8 mouse cellular contexts compared by ENCODE assay signal in the genomic region with DNA sequence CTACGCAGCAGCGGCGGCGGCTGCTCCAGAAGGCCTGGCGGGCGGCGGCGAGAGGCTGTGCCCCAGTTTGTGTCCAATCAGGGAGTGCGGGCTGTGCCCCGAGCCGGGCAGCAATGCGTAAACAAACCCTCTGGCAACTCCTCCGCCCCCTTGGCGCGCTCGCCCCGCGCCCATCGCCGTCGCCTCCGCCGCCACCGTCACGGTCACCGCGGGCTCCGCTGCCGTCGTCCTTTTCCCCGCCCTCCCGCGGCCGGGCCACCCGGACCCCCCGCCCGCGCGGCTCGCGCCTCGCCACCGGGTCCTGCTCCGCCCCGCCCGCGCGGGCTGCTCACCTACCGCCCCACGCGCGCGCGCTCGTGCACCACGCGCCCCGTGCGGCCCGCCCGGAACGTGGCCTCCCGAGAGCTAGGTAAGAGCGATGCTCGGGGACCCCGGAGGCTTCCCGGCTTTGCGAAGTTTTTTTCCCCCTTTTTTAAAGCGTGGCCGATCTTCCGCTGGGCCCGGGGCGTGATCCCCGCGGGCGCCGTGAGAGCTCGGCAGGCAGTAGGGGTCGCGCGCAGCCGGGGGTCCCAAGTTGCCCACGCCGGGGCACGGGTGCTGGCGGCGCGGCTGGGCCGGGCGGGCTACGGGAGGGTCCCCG. TPM values are rescaled to one million over a fixed set of nuclear protein-coding genes. Genes with fewer than 3 reads are reported as not detected.
A peak's percentile ranks its signal among the peaks of the same experiment; 100 is the strongest.
DNase-seq lines count a peak whose midpoint lies in the region; ATAC-seq and TF ChIP-seq lines count a peak whose summit lies in the region.

A gene (plus strand): TSS at position 149 of the 640 bp plus-strand sequence.

- H3K27ac ChIP-seq in CH12.LX (ENCODE audit: insufficient read depth, low read depth) = 0 out of 2 replicates have a peak within 1 kb of the TSS, but pooled peaks have one; percentile 6
- no peak within 1 kb of the TSS; the same call in 1 of the 2 replicates for H3K27ac ChIP-seq in forebrain, postnatal 0 days (ENCODE audit: low read depth, low read length)
- H3K27ac ChIP-seq in lung, embryonic 14.5 days (ENCODE audit: low read depth) = no peak within 1 kb of the TSS
- no peak within 1 kb of the TSS for H3K27ac ChIP-seq in neural tube, embryonic 15.5 days (replicated peaks)

- no peaks in the 10 kb centered on the region for H3K36me3 ChIP-seq in CH12.LX (replicated peaks in 1 of 2; ENCODE audit: control insufficient read depth in 1 of 2, insufficient read depth in 1 of 2, low read length in 1 of 2)
- H3K36me3 ChIP-seq in forebrain, postnatal 0 days (ENCODE audit: insufficient read depth) = no peaks in the 10 kb centered on the region
- H3K36me3 ChIP-seq in lung, embryonic 14.5 days (ENCODE audit: insufficient read depth) = no peaks in the 10 kb centered on the region
- H3K36me3 ChIP-seq in neural tube, embryonic 15.5 days = no peaks in the 10 kb centered on the region

- H3K27me3 ChIP-seq in CH12.LX (replicated peaks) = peaks cover 21% of the 10 kb centered on the region
- H3K27me3 ChIP-seq in forebrain, postnatal 0 days (ENCODE audit: insufficient read depth, low read length) = 0 out of 2 replicates have a peak, but pooled peaks cover 3% of the 10 kb centered on the region
- peaks cover 47% of the 10 kb centered on the region for H3K27me3 ChIP-seq in lung, embryonic 14.5 days (ENCODE audit: insufficient read depth, low read length)
- H3K27me3 ChIP-seq in neural tube, embryonic 15.5 days (replicated peaks) = peaks cover 45% of the 10 kb centered on the region

- H3K4me1 ChIP-seq in CH12.LX (ENCODE audit: control insufficient read depth in 1 of 2, insufficient read depth in 2 of 2) = peaks cover 2 to 3% of the 10 kb centered on the region in 2 experiments; a peak in 2 of 4 replicates
- H3K4me1 ChIP-seq in forebrain, postnatal 0 days (ENCODE audit: insufficient read depth) = no peaks in the 10 kb centered on the region
- no peaks in the 10 kb centered on the region for H3K4me1 ChIP-seq in lung, embryonic 14.5 days (ENCODE audit: insufficient read depth)
- peaks cover 5% of the 10 kb centered on the region; the same call in 1 of the 2 replicates for H3K4me1 ChIP-seq in neural tube, embryonic 15.5 days

- peak; percentile 80 for ATAC-seq in forebrain, postnatal 0 days
- peak; percentile 79 for ATAC-seq in lung, embryonic 14.5 days (ENCODE audit: insufficient read depth)
- ATAC-seq in neural tube, embryonic 15.5 days (ENCODE audit: low FRiP score) = peak; percentile 83

- WGBS in forebrain, postnatal 0 days = 1% methylated on average over 78 of the region's 92 CpGs
- WGBS in lung, embryonic 14.5 days = under 1% methylated on average over 87 of the region's 92 CpGs
- under 1% methylated on average over 72 of the region's 92 CpGs for WGBS in neural tube, embryonic 15.5 days

- peak; percentile 17; the same call in 1 of the 2 replicates for TF ChIP-seq POLR2A in CH12.LX (IDR thresholded peaks at IDR 0.05; ENCODE audit: low read depth, low read length)

- no peak for DNase-seq in CH12.LX (ENCODE audit: extremely low read depth)
- DNase-seq in cerebellum, adult 18-20 months = peak; percentile 82 to 89
- DNase-seq in forebrain, postnatal 0 days = peak; percentile 50
- peak; percentile 80 for DNase-seq in heart, postnatal 4 days
- peak; percentile 71 to 72 for DNase-seq in layer of hippocampus, adult 8-10 months (ENCODE audit: low spot score in 2 of 2)
- peak; percentile 75 for DNase-seq in lung, embryonic 14.5 days
- peak; percentile 58 for DNase-seq in testis, postnatal 10 days (ENCODE audit: low spot score)

- TF ChIP-seq RAD21 in CH12.LX (IDR thresholded peaks at IDR 0.05; ENCODE audit: low read depth, low read length) = no peak

- 0 out of 2 replicates have a peak, but pooled peaks cover 3% of the 10 kb centered on the region for H3K79me2 ChIP-seq in CH12.LX (replicated peaks; ENCODE audit: control insufficient read depth, extremely low read depth, insufficient read depth, poor library complexity, severe bottlenecking)

- no peaks in the 10 kb centered on the region for H3K9me3 ChIP-seq in CH12.LX (replicated peaks; ENCODE audit: low read length)
- H3K9me3 ChIP-seq in forebrain, postnatal 0 days (ENCODE audit: low read length) = no peaks in the 10 kb centered on the region
- H3K9me3 ChIP-seq in lung, embryonic 14.5 days (ENCODE audit: low read depth, low read length) = no peaks in the 10 kb centered on the region
- no peaks in the 10 kb centered on the region for H3K9me3 ChIP-seq in neural tube, embryonic 15.5 days (replicated peaks)

- in situ Hi-C loops in CH12.LX (cut with MboI; ENCODE audit: low pct_ligation_motif_present, low pct_unique_long_range_greater_than_20kb, low sequenced_read_pairs) = no loop called here

- H3K4me3 ChIP-seq in CH12.LX (replicated peaks in 1 of 3; ENCODE audit: low read depth in 2 of 3, low read length in 2 of 3, poor library complexity in 1 of 3) = peak within 1 kb of the TSS; percentile 34 to 67 (median 66)
- H3K4me3 ChIP-seq in forebrain, postnatal 0 days (ENCODE audit: low read depth, low read length) = peak within 1 kb of the TSS; percentile 82
- peak within 1 kb of the TSS; percentile 68 for H3K4me3 ChIP-seq in lung, embryonic 14.5 days (ENCODE audit: low read depth, low read length)
- H3K4me3 ChIP-seq in neural tube, embryonic 15.5 days (replicated peaks) = peak within 1 kb of the TSS; percentile 81

- dilution Hi-C loops in CH12.LX (cut with MboI; ENCODE audit: extremely low pct_ligation_motif_present, extremely low pct_unique_long_range_greater_than_20kb, low sequenced_read_pairs) = no loop called here

- no peak for TF ChIP-seq EP300 in CH12.LX (IDR thresholded peaks at IDR 0.05; ENCODE audit: low read length)

- peak within 1 kb of the TSS; percentile 70 for H3K4me2 ChIP-seq in CH12.LX (ENCODE audit: insufficient read depth, low read depth, poor library complexity, severe bottlenecking)
- peak within 1 kb of the TSS; percentile 93 for H3K4me2 ChIP-seq in forebrain, postnatal 0 days (ENCODE audit: low read depth)
- peak within 1 kb of the TSS; percentile 98 for H3K4me2 ChIP-seq in lung, embryonic 14.5 days
- H3K4me2 ChIP-seq in neural tube, embryonic 15.5 days = peak within 1 kb of the TSS; percentile 99

- H3K9ac ChIP-seq in CH12.LX (ENCODE audit: insufficient read depth, low read depth) = peak within 1 kb of the TSS; percentile 70
- H3K9ac ChIP-seq in forebrain, postnatal 0 days = peak within 1 kb of the TSS; percentile 52
- peak within 1 kb of the TSS; percentile 61 for H3K9ac ChIP-seq in lung, embryonic 14.5 days
- H3K9ac ChIP-seq in neural tube, embryonic 15.5 days (replicated peaks) = peak within 1 kb of the TSS; percentile 55

- TF ChIP-seq CTCF in CH12.LX (conservative IDR thresholded peaks at IDR 0.05 in 1 of 2, IDR thresholded peaks at IDR 0.05 in 1 of 2; ENCODE audit: low read depth in 2 of 2, low read length in 2 of 2) = no peak
- TF ChIP-seq CTCF in forebrain, postnatal 0 days (IDR thresholded peaks at IDR 0.05; ENCODE audit: low read depth) = no peak
- TF ChIP-seq CTCF in lung, embryonic 14.5 days (IDR thresholded peaks at IDR 0.05; ENCODE audit: low read depth) = no peak

TF ChIP-seq in CH12.LX, 34 proteins besides CTCF, POLR2A, EP300 and RAD21:
- TF ChIP-seq KAT2A (IDR thresholded peaks at IDR 0.05; ENCODE audit: insufficient replicate concordance, low read length) = no peak
- TF ChIP-seq MXI1 (IDR thresholded peaks at IDR 0.05; ENCODE audit: low read depth, low read length) = peak; percentile 44; the same call in 1 of the 2 replicates
- TF ChIP-seq MAX (IDR thresholded peaks at IDR 0.05; ENCODE audit: low read length) = no peak
- TF ChIP-seq UBTF (IDR thresholded peaks at IDR 0.05; ENCODE audit: low read depth, low read length) = no peak; the same call in 1 of the 2 replicates
- TF ChIP-seq MAZ (IDR thresholded peaks at IDR 0.05; ENCODE audit: low read depth, low read length) = 0 out of 2 replicates have a peak, but pooled peaks have one; percentile 3
- no peak for TF ChIP-seq NRF1 (IDR thresholded peaks at IDR 0.05; ENCODE audit: low read depth, low read length)
- no peak; the same call in 1 of the 2 replicates for TF ChIP-seq BHLHE40 (IDR thresholded peaks at IDR 0.05; ENCODE audit: low read depth, low read length)

RNA-seq across cellular contexts. Expression of the gene that starts here (rescaled TPM):
- total RNA-seq in CH12.LX (2012; rRNA removed) (17.0 and 20.6 TPM in 2 replicates), CH12.LX (2014; rRNA removed) (25.7 and 28.9 TPM in 2 replicates)
- polyA plus RNA-seq in CH12.LX (2012; ENCODE audit: insufficient read length, low read depth) = 17.0 and 17.4 TPM in 2 replicates
- total RNA-seq in forebrain, postnatal 0 days (2014; rRNA removed) = 3.1 and 5.1 TPM in 2 replicates
- 5.1 and 7.4 TPM in 2 replicates for polyA plus RNA-seq in forebrain, postnatal 0 days (2015; fragmentation: Nextera tagmentation; extraction: Ambion mirVana)
- 10 to 100 TPM; 60.2 to 62.1 TPM for total RNA-seq in heart, postnatal 4 days (2021)
- total RNA-seq in layer of hippocampus, adult 8-10 months (2022) = 10 to 100 TPM; 19.2 to 27.9 (median 20.9) TPM
- 11.8 and 14.9 TPM in 2 replicates for polyA plus RNA-seq in lung, embryonic 14.5 days (2014; fragmentation: Nextera tagmentation; extraction: Ambion mirVana)
- 6.0 and 10.7 TPM in 2 replicates for polyA plus RNA-seq in neural tube, embryonic 15.5 days (2015; fragmentation: Nextera tagmentation; extraction: Ambion mirVana)
